Mouse (Mus musculus): ENCODE measurements around the gene Wdr48. TPM values are rescaled to one million over a fixed set of nuclear protein-coding genes. Genes with fewer than 3 reads are reported as not detected.

Wdr48 gene
- polyA plus RNA-seq, 1 experiment: 16.8 TPM

GRCm38 (mm10) chr9:119909931-119910330, 15.3 kb downstream of the Wdr48 start:
- TF ChIP-seq CEBPB (IDR thresholded peaks at IDR 0.05; ENCODE audit: low read depth) (no peak), CTCF (IDR thresholded peaks at IDR 0.05; ENCODE audit: control insufficient read depth, insufficient read depth, insufficient read length) (no peak), FOSL1 (IDR thresholded peaks at IDR 0.05; ENCODE audit: insufficient read depth, low read length, poor library complexity, severe bottlenecking) (no peak), MYOG (IDR thresholded peaks at IDR 0.05; ENCODE audit: control insufficient read depth, extremely low read depth, insufficient read length) (no peak), MYOD1 (IDR thresholded peaks at IDR 0.05; ENCODE audit: control insufficient read depth, insufficient read length, low read depth) (no peak), USF1 (IDR thresholded peaks at IDR 0.05; ENCODE audit: low read depth) (no peak), MAX (IDR thresholded peaks at IDR 0.05) (no peak)
- Histone ChIP-seq H3K36me3 (ENCODE audit: control insufficient read depth, insufficient read depth) (peaks cover 86% of the 10 kb centered on the region), H3K79me2 (ENCODE audit: control insufficient read depth, insufficient read depth) (no peaks in the 10 kb centered on the region), H3K27me3 (ENCODE audit: control insufficient read depth, insufficient read depth, insufficient read length) (no peaks in the 10 kb centered on the region), H3K4me3 (ENCODE audit: insufficient read depth, poor library complexity, severe bottlenecking) (no peak overlapping the region), H3ac (ENCODE audit: control insufficient read depth, insufficient read length, low read depth) (no peak overlapping the region), H3K79me3 (ENCODE audit: low read depth) (no peaks in the 10 kb centered on the region)

- Histone ChIP-seq H3K27me3 (ENCODE audit: control insufficient read depth, insufficient read depth, insufficient read length) (no peaks in the 10 kb centered on the region), H3K79me3 (ENCODE audit: low read depth) (no peaks in the 10 kb centered on the region), H3K4me3 (ENCODE audit: insufficient read depth, poor library complexity, severe bottlenecking) (no peak overlapping the region), H3K79me2 (ENCODE audit: control insufficient read depth, insufficient read depth) (no peaks in the 10 kb centered on the region), H3K36me3 (ENCODE audit: control insufficient read depth, insufficient read depth) (peaks cover 83% of the 10 kb centered on the region), H3ac (ENCODE audit: control insufficient read depth, insufficient read length, low read depth) (no peak overlapping the region)
- TF ChIP-seq FOSL1 (IDR thresholded peaks at IDR 0.05; ENCODE audit: insufficient read depth, low read length, poor library complexity, severe bottlenecking) (no peak), MYOG (IDR thresholded peaks at IDR 0.05; ENCODE audit: control insufficient read depth, extremely low read depth, insufficient read length) (no peak), CTCF (IDR thresholded peaks at IDR 0.05; ENCODE audit: control insufficient read depth, insufficient read depth, insufficient read length) (no peak), USF1 (IDR thresholded peaks at IDR 0.05; ENCODE audit: low read depth) (no peak), CEBPB (IDR thresholded peaks at IDR 0.05; ENCODE audit: low read depth) (no peak), MYOD1 (IDR thresholded peaks at IDR 0.05; ENCODE audit: control insufficient read depth, insufficient read length, low read depth) (no peak), MAX (IDR thresholded peaks at IDR 0.05) (no peak)
Measured at GRCm38 (mm10) chr9:119913087-119913838, 18.6 kb downstream of the Wdr48 start.

- Histone ChIP-seq H3ac (ENCODE audit: control insufficient read depth, insufficient read length, low read depth) (no peak overlapping the region), H3K36me3 (ENCODE audit: control insufficient read depth, insufficient read depth) (peaks cover 46% of the 10 kb centered on the region), H3K4me3 (ENCODE audit: insufficient read depth, poor library complexity, severe bottlenecking) (no peak overlapping the region), H3K27me3 (ENCODE audit: control insufficient read depth, insufficient read depth, insufficient read length) (no peaks in the 10 kb centered on the region), H3K79me3 (ENCODE audit: low read depth) (no peaks in the 10 kb centered on the region), H3K79me2 (ENCODE audit: control insufficient read depth, insufficient read depth) (no peaks in the 10 kb centered on the region)
- TF ChIP-seq USF1 (IDR thresholded peaks at IDR 0.05; ENCODE audit: low read depth): no peak
- TF ChIP-seq FOSL1 (IDR thresholded peaks at IDR 0.05; ENCODE audit: insufficient read depth, low read length, poor library complexity, severe bottlenecking): no peak
- no peak for TF ChIP-seq CTCF (IDR thresholded peaks at IDR 0.05; ENCODE audit: control insufficient read depth, insufficient read depth, insufficient read length)
Measured at GRCm38 (mm10) chr9:119919858-119920257, 25.2 kb downstream of the Wdr48 start.

GRCm38 (mm10) chr9:119923462-119923861, 28.8 kb downstream of the Wdr48 start:
- H3K27me3 ChIP-seq (ENCODE audit: control insufficient read depth, insufficient read depth, insufficient read length): no peaks in the 10 kb centered on the region
- no peak for TF ChIP-seq USF1 (IDR thresholded peaks at IDR 0.05; ENCODE audit: low read depth)
- TF ChIP-seq CTCF (IDR thresholded peaks at IDR 0.05; ENCODE audit: control insufficient read depth, insufficient read depth, insufficient read length): no peak
- TF ChIP-seq MYOD1 (IDR thresholded peaks at IDR 0.05; ENCODE audit: control insufficient read depth, insufficient read length, low read depth): no peak
- TF ChIP-seq CEBPB (IDR thresholded peaks at IDR 0.05; ENCODE audit: low read depth): no peak
- TF ChIP-seq MYOG (IDR thresholded peaks at IDR 0.05; ENCODE audit: control insufficient read depth, extremely low read depth, insufficient read length): no peak
- TF ChIP-seq MAX (IDR thresholded peaks at IDR 0.05): no peak
- no peak for TF ChIP-seq FOSL1 (IDR thresholded peaks at IDR 0.05; ENCODE audit: insufficient read depth, low read length, poor library complexity, severe bottlenecking)
- H3K36me3 ChIP-seq (ENCODE audit: control insufficient read depth, insufficient read depth): peaks cover 29% of the 10 kb centered on the region
- H3K4me3 ChIP-seq (ENCODE audit: insufficient read depth, poor library complexity, severe bottlenecking): no peak overlapping the region
- H3ac ChIP-seq (ENCODE audit: control insufficient read depth, insufficient read length, low read depth): no peak overlapping the region
- H3K79me3 ChIP-seq (ENCODE audit: low read depth): no peaks in the 10 kb centered on the region
- H3K79me2 ChIP-seq (ENCODE audit: control insufficient read depth, insufficient read depth): no peaks in the 10 kb centered on the region

GRCm38 (mm10) chr9:119925120-119925657, 30.5 kb downstream of the Wdr48 start:
- Histone ChIP-seq H3K4me3 (ENCODE audit: insufficient read depth, poor library complexity, severe bottlenecking) (no peak overlapping the region), H3K79me2 (ENCODE audit: control insufficient read depth, insufficient read depth) (no peaks in the 10 kb centered on the region), H3K27me3 (ENCODE audit: control insufficient read depth, insufficient read depth, insufficient read length) (no peaks in the 10 kb centered on the region), H3K36me3 (ENCODE audit: control insufficient read depth, insufficient read depth) (peaks cover 25% of the 10 kb centered on the region), H3ac (ENCODE audit: control insufficient read depth, insufficient read length, low read depth) (no peak overlapping the region), H3K79me3 (ENCODE audit: low read depth) (no peaks in the 10 kb centered on the region)
- TF ChIP-seq MYOG (IDR thresholded peaks at IDR 0.05; ENCODE audit: control insufficient read depth, extremely low read depth, insufficient read length) (no peak), FOSL1 (IDR thresholded peaks at IDR 0.05; ENCODE audit: insufficient read depth, low read length, poor library complexity, severe bottlenecking) (no peak), MYOD1 (IDR thresholded peaks at IDR 0.05; ENCODE audit: control insufficient read depth, insufficient read length, low read depth) (no peak), CEBPB (IDR thresholded peaks at IDR 0.05; ENCODE audit: low read depth) (no peak), USF1 (IDR thresholded peaks at IDR 0.05; ENCODE audit: low read depth) (no peak), MAX (IDR thresholded peaks at IDR 0.05) (no peak), CTCF (IDR thresholded peaks at IDR 0.05; ENCODE audit: control insufficient read depth, insufficient read depth, insufficient read length) (no peak)

All from C2C12 (cell line).